Mouse (Mus musculus): Measurements from ENCODE around the gene Tmx1.

The Tmx1 gene

DNA sequence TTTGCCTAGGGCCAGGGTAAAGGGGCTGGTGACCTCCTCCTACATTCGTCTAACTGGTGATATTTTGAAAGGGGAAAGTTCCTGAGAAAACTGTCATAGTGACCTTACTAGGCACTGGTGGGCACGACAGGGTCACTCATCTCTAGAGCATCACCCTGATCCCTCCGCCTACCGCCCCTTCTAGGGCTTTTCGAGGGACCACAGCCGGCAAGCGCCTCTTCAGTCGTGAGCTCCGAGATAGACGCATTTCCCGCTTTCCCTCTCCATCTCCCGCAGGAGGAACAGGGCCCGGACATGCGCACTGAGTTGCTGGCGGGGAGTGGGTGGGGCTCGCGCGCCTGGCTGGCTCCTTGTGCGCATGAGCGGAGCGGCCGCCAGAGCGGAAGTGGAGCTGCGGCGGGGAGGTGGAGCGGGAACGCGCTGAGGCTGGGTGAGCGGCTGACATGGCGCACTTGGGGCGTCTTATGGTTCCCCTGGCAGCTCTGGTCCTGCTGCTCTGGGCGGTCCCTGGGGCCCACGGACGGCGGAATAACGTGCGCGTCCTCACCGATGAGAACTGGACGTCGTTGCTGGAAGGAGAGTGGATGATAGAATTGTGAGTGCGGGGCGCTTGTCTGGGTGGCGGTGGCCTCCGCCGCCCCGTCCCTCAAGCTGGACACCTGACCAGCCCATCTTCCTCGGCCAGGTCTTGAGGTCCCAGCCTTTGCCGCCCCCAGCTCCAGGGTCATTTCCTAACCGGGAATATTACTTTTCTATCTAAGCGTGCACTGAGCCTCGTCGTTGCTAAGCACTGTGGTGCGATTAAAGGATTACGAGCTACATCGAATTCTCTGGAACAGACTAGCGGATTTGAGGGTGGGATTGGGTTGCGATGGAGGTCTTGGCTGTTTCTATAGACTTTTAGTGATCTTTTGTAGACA lies at the start of gene Tmx1:
Tmx1 (plus strand) TSS at position 370 of the 920 bp plus-strand sequence.
- peak; percentile 97 for DNase-seq

DNA sequence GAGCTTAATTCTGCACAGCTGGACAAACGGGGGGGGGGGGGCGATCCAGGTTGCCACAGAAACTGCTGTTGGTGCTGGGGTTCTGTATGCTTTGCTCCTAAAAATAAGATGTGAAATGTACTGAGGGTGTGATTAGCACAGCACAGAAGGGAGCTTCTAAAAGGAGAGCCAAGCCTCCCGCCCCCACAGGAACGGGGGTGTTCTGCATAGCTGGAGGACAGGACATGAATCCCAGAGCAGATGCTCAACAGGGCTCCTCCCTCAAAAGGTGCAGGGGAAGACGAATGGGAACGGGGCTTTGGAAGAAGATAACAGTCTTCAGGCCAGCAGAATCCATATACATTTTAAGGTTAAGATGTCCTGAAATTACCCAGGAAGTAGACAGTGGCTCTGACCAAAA lies 48.6 kb upstream of the Tmx1 start:
- no peak for DNase-seq

DNA sequence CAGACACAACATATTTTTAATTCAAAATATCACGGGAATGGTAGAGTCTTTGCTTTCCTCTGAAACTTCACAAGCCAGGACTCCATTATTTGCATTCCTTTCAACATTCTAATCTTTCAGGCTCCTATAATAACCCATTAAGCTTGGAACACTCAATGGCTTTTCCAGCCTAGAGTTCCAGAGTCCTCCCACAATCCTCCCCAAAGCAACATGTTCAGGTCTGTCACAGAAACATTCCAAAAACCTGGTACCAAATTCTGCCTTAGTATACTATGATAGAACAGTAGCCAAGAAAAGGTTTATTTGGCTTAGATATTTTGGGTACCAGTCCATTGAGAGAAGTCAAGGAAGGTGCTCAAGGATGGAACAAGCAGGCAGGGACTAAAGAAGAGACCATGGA lies 44.5 kb upstream of the Tmx1 start:
- DNase-seq, result no peak

DNA sequence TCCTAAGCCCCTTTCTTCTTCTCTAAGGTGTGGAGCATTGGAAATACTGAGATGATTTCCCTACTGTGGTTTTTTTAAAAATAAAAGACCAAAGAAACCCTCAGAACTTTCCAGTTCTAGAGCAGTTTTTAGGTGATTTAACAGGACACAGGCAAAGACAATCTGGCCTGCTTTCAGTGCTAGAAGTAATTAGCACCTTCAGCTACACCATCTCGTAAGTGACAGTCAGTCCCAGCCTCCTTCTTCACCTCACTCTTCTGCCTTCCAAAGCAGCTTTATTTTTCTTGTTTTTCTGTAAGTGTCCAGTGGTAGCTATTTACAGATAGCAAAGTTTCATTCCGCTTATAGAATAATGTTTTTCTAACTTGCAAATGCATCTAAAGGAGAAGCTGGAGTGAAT lies 43.3 kb upstream of the Tmx1 start:
- no peak for DNase-seq

DNA sequence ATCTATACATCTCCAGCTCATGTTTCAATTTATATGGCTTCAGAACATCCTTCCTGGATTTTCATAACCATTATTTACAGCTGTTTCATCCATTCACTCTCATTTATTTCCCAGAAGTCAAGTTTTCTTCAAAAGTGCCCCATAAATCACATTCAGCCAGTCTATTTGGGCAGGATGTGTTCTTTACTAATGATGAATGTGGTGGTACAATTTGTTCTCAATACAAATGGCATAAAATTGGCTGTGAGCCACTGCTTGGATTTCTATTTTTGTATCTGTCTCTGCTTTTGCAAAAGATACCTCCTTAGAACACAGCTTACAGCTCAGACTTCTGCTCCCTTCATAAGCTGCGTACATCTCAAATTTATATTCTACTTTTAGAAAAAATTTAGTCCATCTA lies 32.7 kb upstream of the Tmx1 start:
- DNase-seq, result no peak

DNA sequence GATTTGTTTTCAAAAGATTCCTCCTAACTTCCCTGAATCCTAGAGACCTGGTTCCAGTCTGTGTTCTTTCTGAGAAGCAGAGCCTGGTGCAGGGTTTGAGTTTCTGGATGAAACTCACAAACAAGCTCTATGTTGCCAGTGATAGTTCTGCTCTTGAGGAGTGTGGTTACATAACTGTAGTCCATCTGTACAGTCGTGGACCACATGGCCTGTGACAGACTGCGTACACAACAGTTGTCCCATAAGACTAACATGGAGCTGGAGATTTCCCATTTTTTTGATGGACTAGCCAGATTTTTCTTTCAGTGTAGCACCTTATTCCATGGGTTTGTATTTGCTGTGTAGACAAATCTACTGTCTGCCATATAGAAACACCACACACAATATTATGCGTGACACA lies 31.9 kb upstream of the Tmx1 start:
- DNase-seq, result no peak

DNA sequence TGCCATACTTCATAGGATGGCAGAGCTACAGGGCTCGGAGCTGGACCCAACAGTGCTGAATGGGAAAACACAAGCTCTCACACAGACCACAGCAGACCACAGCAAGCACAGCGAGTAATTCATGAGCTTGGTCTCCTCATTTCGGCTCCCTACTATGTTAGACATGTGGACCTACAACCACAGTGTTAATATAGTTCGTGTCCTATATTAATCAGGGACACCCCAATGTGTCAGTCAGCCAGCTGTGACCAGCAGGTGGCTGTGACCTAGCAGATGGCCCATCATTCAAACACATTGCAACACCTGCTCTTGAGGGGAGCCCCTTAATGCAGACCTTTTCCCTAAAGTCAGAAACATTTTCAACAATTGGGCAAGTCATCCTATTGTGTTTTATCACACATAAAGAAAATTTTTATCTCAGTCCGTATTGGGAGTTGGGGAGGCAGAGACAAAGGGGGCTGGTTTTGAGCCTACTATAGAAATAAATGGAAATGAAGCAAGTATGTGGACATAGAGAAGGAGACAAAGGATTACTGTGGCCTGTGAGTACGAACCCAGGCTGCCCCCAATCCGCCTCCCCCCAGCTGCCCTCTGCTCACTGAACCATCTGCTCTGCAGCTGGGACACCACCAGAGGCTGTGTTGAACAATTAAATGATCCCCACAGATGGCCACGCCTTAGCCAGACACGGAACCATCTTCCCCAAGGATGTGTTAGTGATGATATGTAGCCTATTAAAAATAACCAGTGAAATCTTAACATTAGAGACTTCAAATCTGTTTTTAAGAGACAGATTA lies 30.4 kb upstream of the Tmx1 start:
- DNase-seq, result no peak

DNA sequence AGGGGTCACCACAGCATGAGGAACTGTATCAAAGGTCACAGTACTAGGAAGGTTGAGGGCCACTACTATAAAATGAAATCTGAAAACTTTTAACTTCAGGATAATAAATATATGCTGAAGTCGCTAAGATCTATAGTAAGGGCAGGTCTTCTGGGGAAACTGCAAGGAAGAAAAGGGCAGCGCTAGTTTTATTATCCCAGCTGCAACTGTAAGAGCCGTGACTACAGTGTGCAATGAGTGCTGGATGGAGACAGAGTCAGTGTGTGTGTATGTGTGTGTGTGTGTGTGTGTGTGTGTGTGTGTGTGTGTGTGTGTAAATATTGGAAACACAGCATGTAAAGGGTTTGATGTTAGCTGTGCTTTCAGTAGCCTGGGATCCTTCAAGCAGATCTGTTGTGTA lies 25.0 kb upstream of the Tmx1 start:
- no peak for DNase-seq

DNA sequence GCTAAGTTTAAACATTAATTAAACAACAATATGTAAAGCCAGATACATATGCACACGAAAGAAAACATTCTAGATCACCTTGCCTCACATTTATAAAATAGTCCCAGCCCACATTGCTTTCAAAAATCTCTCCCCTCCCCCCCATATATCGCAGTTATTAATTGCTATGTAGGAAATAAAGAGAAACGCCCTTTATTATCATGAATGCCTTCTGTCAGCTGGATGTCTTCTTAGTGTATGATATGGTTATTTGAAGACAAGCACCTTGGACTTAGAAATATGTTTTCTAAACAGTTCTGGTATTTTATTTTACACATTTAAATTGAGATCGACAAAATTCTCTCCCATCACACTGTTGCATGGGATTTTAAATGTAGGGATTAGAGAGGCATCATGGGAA lies 23.3 kb upstream of the Tmx1 start:
- DNase-seq, result no peak

DNA sequence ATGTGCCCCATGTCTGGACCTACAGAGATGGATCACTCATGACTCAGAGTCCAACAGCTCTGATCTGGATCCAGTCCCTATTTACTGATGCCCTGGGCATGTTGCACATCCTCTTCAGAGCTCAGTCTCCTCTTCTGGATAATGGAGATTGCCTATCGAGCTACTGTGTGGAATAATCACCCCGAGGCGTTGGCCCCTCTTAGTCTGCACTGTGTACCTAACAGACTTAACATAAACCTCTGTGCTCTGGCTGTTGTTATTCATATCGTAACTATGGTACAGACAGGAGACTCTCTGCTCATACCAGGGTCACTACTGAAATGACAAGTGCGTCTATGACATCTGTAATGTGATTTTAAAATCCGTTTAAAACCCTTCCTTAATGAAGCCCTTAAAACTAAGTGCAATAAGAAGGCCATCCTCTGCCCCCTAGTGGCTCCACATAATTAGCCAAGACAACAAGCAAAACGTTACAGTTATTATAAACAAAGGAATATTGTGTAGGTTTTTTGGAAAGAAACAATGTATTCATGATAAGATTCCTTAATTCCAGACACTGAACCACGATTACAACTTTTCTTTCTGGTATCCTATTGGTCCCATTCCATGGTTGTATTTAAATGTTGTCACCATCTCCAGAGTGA lies 22.5 kb upstream of the Tmx1 start:
- peak; percentile 32 for DNase-seq

DNA sequence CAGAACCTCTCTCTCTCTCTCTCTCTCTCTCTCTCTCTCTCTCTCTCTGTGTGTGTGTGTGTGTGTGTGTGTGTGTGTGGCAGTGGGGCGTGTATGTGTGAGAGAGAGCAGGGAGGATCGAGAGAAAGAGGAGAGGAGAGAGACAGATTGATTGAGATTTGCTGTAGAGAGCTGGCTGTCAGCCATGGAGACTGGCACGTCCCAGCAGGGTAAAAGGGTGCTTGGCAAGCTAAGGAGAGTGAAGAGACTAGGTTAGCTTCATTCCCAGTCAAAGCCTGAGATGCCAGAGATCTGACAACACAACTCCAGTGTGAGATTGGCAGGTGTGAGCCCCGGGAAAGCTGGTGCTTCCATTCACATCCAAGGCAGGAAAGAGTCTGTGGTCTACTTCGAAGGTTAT lies 21.5 kb upstream of the Tmx1 start:
- no peak for DNase-seq

DNA sequence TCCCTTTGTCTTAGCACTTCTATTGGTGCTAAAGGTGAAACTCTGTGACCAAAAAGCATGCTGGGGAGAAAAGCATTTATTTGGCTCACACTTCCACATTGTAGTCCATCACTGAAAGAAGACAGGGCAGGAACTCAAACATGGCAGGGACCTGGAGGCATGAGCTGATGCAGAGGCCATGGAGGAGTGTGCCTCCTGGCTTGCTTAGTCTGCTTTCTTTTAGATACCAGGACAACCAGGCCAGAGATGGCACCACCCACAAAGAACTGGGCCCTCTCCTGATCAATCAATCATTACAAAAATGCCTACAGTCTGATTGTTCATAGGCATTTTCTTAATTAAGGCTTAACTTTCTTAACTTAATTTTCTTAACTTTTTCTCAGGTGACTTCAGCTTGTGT lies 2.9 kb upstream of the Tmx1 start:
- DNase-seq, result no peak

DNA sequence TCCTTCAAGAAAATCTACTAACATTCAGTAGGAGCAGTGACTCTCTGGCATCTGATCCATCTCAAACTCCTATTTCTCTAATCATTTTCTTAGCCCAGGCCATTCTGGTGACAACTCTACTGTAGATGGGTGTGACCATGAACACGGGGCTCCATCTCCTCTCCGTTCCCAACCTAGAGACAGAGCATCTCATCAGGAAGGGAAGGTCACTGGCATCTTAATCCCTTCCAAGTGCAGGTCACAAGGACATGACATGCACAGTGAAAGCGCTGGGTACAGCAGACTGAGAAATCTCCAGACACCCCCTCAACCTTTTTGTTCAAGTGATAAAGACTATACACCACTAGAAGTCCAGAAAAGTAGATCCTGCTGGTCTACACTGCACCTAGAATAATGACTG lies 1.4 kb upstream of the Tmx1 start:
- DNase-seq, result no peak

DNA sequence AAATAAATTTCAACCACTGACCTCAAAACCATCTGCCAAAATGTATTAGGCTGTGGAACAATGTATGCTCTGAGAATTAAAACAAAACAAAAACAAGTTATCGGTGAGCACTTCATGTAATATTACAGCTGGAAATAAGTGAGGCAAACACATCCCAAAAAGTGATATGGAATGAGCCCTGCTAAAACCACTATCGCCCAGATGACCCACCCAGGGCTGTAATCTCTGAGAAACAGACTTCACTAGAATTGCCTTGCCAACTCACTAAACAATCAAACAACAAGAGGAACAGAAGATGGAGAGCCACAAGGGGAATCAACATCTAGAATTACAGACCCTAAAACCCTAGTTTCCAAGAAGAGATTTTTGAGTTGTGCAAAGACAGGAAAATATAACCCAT lies 752 bp upstream of the Tmx1 start:
- no peak for DNase-seq

DNA sequence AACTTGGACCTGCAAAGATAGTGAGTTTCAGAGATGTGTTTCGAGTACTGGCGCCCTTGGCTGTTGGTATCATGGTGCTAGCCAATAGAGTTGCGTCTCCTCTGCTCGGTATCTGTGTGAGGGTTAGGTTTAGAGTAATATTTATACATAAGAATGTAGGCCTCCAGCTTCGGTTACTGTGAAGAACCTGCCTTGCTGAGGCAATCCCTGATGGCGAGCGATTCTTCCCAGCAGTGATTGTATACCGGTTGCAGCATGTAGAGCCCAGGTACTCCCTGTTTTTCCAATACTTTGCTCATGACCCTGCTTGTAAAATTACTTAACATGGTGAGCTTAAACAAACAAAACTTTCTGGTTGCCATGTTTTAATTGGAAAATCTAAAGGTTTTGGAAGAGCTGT lies 2.3 kb downstream of the Tmx1 start:
- no peak for DNase-seq

DNA sequence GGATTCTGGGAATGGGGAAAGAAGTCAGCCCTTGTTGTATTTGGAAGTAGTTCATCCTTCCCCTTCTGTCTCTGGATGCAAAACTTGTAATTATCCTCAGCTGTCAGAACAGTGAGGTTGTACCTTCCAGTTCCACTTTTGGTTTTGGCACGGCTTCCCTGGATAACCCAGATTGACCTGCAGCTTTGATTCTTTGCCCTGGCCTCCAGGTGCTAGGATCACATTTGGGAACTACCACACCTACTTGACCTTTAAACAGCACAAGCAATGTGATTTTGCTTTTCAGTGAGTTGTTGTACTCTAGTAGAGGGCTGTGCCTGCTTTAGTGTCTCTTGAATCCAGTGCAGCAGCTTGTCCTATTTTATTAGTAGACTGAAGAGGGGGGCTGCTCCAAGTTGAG lies 6.7 kb downstream of the Tmx1 start:
- DNase-seq, result no peak

DNA sequence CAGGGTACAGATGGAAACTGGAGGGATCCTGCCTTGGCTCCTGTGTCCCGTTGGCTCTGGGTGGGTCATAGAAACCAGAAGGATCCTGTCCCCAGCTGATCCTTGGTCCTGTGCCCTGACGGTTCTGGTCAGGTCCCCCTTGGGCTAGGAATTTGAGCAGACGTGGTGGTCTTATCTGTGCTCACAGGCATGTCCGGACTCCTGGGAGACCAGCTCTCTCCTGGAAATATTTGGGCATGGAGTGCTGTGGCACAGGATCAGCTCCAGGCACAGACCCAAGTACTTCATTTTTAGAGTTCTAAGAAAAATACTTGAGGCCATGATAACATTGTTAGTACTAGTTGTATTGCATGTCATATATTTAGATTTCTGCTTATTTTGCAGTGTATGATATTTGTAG lies 11.1 kb downstream of the Tmx1 start:
- no peak for DNase-seq

DNA sequence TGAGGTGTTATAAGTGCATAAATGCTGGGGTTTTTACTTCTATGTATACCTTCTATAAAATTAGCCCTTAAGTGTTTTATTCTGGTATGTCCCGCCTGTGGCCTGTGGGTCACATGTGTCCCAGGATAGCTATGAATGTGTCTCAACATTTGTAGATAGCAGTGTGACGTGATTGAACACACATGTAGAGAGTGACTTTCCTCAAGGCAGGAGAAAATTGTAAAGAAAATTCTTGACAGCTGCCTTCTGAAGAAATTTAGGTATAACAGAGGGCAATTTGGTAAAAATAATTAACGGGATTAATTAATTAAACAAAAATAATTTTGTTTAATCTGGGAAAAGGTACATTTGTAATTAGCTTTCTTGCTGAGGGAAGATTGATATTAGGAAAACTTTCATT lies 22.4 kb downstream of the Tmx1 start:
- no peak for DNase-seq

DNA sequence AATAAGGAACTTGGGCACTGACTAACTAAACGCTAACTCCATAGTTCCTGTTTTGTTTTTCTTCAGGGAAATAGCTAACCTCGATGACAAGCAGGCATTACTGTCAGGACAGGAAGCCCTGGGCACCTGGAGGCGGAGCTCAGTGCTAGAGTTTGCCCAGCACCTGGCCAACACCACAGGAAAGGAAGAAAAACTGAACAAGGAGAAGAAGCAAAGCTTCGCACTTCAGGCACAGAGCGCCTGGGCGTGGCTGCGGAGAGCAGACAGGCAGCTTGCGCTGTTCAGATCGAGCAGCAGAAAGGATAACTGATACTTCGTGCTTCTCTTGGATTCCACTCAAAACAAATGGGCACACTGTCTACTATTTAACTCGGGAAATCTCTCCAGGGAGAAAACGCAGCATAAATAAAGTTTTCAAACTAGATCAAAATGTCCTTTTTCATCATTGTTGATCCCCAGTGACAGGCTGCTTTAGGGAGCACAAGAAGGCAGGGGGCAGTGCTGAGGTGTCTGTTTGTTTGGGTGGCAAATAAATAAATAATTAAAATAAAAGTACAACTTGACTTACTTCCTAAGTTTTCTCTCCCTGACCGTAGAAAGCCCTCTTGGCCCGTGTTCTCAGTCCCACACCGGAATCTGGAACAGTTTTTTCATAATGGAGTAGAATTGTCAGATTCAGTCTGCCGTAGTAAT lies 24.1 kb downstream of the Tmx1 start:
- DNase-seq, result no peak

DNA sequence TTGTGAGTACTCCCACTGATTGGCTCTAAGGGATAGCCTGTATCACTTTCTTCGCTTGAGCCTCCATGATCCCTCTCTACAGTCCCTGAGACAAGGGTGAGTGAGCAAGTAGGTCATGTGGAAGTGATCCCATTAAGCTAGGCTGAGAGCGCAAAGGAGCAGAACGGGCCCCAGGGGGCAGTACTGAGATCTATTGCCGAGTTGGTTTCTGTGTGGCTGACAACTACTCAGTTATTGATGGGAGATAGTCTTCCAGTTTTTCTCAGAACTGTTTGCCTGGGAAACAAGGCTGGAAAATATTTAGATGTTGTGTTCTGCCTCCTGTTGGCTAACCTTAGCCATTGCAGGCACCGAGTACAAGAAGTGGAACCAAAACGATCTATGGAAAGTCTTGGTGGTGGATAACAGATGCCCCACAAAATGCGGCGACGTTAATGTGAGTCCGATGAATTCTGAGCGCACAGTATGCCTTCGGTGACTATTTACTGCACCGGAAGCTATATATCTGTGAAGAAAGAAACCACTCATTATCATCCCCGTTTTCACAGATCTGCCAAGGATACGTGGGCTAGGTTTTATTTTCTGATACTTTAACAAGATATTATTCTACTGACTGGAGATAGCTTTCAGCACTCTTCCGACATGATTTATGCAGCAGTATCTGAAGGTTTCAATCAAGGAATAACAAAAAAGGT lies 24.8 kb downstream of the Tmx1 start:
- peak; percentile 37 for DNase-seq

DNA sequence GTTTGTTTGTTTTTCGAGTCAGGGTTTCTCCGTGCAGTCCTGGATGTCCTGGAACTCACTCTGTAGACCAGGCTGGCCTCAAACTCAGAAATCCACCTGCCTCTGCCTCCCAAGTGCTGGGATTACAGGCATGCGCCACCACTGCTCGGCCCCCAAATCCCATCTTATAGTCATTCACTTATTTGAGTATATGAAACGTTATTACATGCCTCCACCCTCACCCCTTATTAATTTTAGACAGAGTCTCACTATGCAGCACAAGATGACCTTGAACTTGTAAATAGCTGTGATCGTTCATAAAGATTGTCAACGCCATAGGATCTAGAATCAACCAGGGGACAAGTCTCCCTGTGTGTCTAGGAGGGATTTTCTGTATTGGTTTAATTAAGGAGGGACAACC lies 33.1 kb downstream of the Tmx1 start:
- DNase-seq, result no peak

DNA sequence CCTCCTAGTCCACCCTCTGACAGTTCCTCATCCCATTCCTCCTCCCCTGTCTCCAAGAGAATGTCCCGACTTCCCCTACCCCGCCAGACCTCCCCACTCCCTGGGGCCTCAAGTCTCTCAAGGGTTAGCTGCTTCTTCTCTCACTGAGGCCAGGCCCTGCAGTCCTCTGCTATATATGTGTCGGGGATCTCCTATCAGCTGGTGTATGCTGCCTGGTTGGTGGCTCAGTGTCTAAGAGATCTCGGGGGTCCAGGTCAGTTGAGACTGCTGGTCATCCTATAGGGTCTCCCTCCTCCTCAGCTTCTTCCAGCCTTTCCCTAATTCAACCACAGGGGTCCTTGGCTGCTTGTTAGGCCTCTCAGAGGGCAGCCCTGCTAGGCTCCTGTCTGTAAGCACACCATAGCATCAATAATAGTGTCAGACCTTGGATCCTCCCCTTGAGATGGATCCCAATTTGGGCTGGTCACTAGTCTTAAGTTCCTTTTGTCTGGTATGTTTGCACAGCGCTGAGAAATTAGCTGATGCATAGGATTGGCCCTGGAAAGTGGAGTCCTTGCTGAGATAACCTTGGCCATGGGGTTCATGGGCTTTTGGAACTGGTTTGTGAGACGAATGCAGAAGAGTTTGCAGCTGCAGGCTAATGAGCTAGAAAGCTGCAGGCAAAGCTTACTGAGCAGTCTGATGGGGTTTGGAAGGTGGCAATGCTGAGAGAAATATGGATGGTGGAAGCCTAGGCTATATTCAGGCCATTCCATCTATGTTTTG lies 34.0 kb downstream of the Tmx1 start:
- no peak for DNase-seq
